Mouse (Mus musculus): Measurements from ENCODE around the gene Abca17. TPM values are rescaled to one million over a fixed set of nuclear protein-coding genes. Genes with fewer than 3 reads are reported as not detected.

Abca17 gene
- polyA plus RNA-seq, 1 experiment from 2014 or later = not detected

- Histone ChIP-seq H3K36me3 (ENCODE audit: control insufficient read depth, insufficient read depth) (no peaks in the 10 kb centered on the region), H3K9me3 (replicated peaks; ENCODE audit: control insufficient read depth, low read length) (no peaks in the 10 kb centered on the region), H3K27ac (ENCODE audit: low read length) (no peak overlapping the region), H3K4me2 (ENCODE audit: low read depth, low read length) (no peak overlapping the region), H3K27me3 (ENCODE audit: control insufficient read depth, insufficient read depth, low read length) (peaks cover 8% of the 10 kb centered on the region), H3K4me3 (ENCODE audit: low read length) (no peak overlapping the region), H3K4me1 (ENCODE audit: control insufficient read depth, insufficient read depth, low read length) (peaks cover 5% of the 10 kb centered on the region), H3K9ac (ENCODE audit: low read length) (no peak overlapping the region)
- no peak for ATAC-seq (replicated peaks; ENCODE audit: extremely low read depth, insufficient read depth, low FRiP score)
- 76% methylated on average over 3 of the region's 3 CpGs for WGBS
Observed at GRCm38 (mm10) chr17:24353960-24354359, 3.1 kb upstream of the Abca17 start.

GRCm38 (mm10) chr17:24352370-24353194, 1.7 kb upstream of the Abca17 start:
- H3K27ac ChIP-seq (ENCODE audit: low read length) = no peak overlapping the region
- peak overlapping the region; percentile 93 for H3K9ac ChIP-seq (ENCODE audit: low read length)
- H3K4me1 ChIP-seq (ENCODE audit: control insufficient read depth, insufficient read depth, low read length) = peaks cover 5% of the 10 kb centered on the region
- H3K36me3 ChIP-seq (ENCODE audit: control insufficient read depth, insufficient read depth) = no peaks in the 10 kb centered on the region
- H3K4me2 ChIP-seq (ENCODE audit: low read depth, low read length) = peak overlapping the region; percentile 97
- no peaks in the 10 kb centered on the region for H3K9me3 ChIP-seq (replicated peaks; ENCODE audit: control insufficient read depth, low read length)
- peak overlapping the region; percentile 87 for H3K4me3 ChIP-seq (ENCODE audit: low read length)
- H3K27me3 ChIP-seq (ENCODE audit: control insufficient read depth, insufficient read depth, low read length) = peaks cover 8% of the 10 kb centered on the region
- WGBS = 5% methylated on average over 36 of the region's 36 CpGs
- ATAC-seq (replicated peaks; ENCODE audit: extremely low read depth, insufficient read depth, low FRiP score) = peak; percentile 39; the same call in 1 of the 2 replicates

GRCm38 (mm10) chr17:24351760-24352357, 991 bp upstream of the Abca17 start, which contains the start of gene Abca3:
TSS of gene Abca3 (plus strand) at chr17:24351950.
- H3K9me3 ChIP-seq (replicated peaks; ENCODE audit: control insufficient read depth, low read length) = no peaks in the 10 kb centered on the region
- peak within 1 kb of the TSS; percentile 97 for H3K4me2 ChIP-seq (ENCODE audit: low read depth, low read length)
- WGBS = under 1% methylated on average over 55 of the region's 55 CpGs
- peaks cover 5% of the 10 kb centered on the region for H3K4me1 ChIP-seq (ENCODE audit: control insufficient read depth, insufficient read depth, low read length)
- peaks cover 8% of the 10 kb centered on the region for H3K27me3 ChIP-seq (ENCODE audit: control insufficient read depth, insufficient read depth, low read length)
- peak within 1 kb of the TSS; percentile 61 for H3K27ac ChIP-seq (ENCODE audit: low read length)
- no peaks in the 10 kb centered on the region for H3K36me3 ChIP-seq (ENCODE audit: control insufficient read depth, insufficient read depth)
- H3K4me3 ChIP-seq (ENCODE audit: low read length) = peak within 1 kb of the TSS; percentile 87
- ATAC-seq (replicated peaks; ENCODE audit: extremely low read depth, insufficient read depth, low FRiP score) = peak; percentile 97
- H3K9ac ChIP-seq (ENCODE audit: low read length) = peak within 1 kb of the TSS; percentile 93

- peaks cover 5% of the 10 kb centered on the region for H3K4me1 ChIP-seq (ENCODE audit: control insufficient read depth, insufficient read depth, low read length)
- ATAC-seq (replicated peaks; ENCODE audit: extremely low read depth, insufficient read depth, low FRiP score) = no peak
- no peaks in the 10 kb centered on the region for H3K9me3 ChIP-seq (replicated peaks; ENCODE audit: control insufficient read depth, low read length)
- no peaks in the 10 kb centered on the region for H3K36me3 ChIP-seq (ENCODE audit: control insufficient read depth, insufficient read depth)
- no peak overlapping the region for H3K4me2 ChIP-seq (ENCODE audit: low read depth, low read length)
- 70% methylated on average over 2 of the region's 2 CpGs for WGBS
- peaks cover 8% of the 10 kb centered on the region for H3K27me3 ChIP-seq (ENCODE audit: control insufficient read depth, insufficient read depth, low read length)
- H3K4me3 ChIP-seq (ENCODE audit: low read length) = no peak overlapping the region
- no peak overlapping the region for H3K9ac ChIP-seq (ENCODE audit: low read length)
- H3K27ac ChIP-seq (ENCODE audit: low read length) = no peak overlapping the region
Observed at GRCm38 (mm10) chr17:24349176-24349575, 1.7 kb downstream of the Abca17 start.

GRCm38 (mm10) chr17:24346831-24347230, 4.0 kb downstream of the Abca17 start:
- H3K27me3 ChIP-seq (ENCODE audit: control insufficient read depth, insufficient read depth, low read length) = peaks cover 8% of the 10 kb centered on the region
- 48% methylated on average over 7 of the region's 7 CpGs for WGBS
- H3K36me3 ChIP-seq (ENCODE audit: control insufficient read depth, insufficient read depth) = no peaks in the 10 kb centered on the region
- H3K9ac ChIP-seq (ENCODE audit: low read length) = no peak overlapping the region
- ATAC-seq (replicated peaks; ENCODE audit: extremely low read depth, insufficient read depth, low FRiP score) = no peak
- no peak overlapping the region for H3K27ac ChIP-seq (ENCODE audit: low read length)
- no peak overlapping the region for H3K4me3 ChIP-seq (ENCODE audit: low read length)
- no peak overlapping the region for H3K4me2 ChIP-seq (ENCODE audit: low read depth, low read length)
- H3K4me1 ChIP-seq (ENCODE audit: control insufficient read depth, insufficient read depth, low read length) = no peaks in the 10 kb centered on the region; the same call in 1 of the 2 replicates
- H3K9me3 ChIP-seq (replicated peaks; ENCODE audit: control insufficient read depth, low read length) = no peaks in the 10 kb centered on the region

- no peaks in the 10 kb centered on the region for H3K27me3 ChIP-seq (ENCODE audit: control insufficient read depth, insufficient read depth, low read length)
- no peaks in the 10 kb centered on the region for H3K4me1 ChIP-seq (ENCODE audit: control insufficient read depth, insufficient read depth, low read length)
- 79% methylated on average over 8 of the region's 8 CpGs for WGBS
- H3K4me2 ChIP-seq (ENCODE audit: low read depth, low read length) = no peak overlapping the region
- no peak overlapping the region for H3K4me3 ChIP-seq (ENCODE audit: low read length)
- no peaks in the 10 kb centered on the region for H3K9me3 ChIP-seq (replicated peaks; ENCODE audit: control insufficient read depth, low read length)
- H3K27ac ChIP-seq (ENCODE audit: low read length) = no peak overlapping the region
- H3K36me3 ChIP-seq (ENCODE audit: control insufficient read depth, insufficient read depth) = no peaks in the 10 kb centered on the region
- no peak for ATAC-seq (replicated peaks; ENCODE audit: extremely low read depth, insufficient read depth, low FRiP score)
- H3K9ac ChIP-seq (ENCODE audit: low read length) = no peak overlapping the region
Observed at GRCm38 (mm10) chr17:24344672-24345071, 6.2 kb downstream of the Abca17 start.

GRCm38 (mm10) chr17:24327656-24328055, 23.2 kb downstream of the Abca17 start:
- H3K27ac ChIP-seq (ENCODE audit: low read length) = no peak overlapping the region

GRCm38 (mm10) chr17:24325051-24325450, 25.8 kb downstream of the Abca17 start:
- Histone ChIP-seq H3K36me3 (ENCODE audit: control insufficient read depth, insufficient read depth) (no peaks in the 10 kb centered on the region), H3K4me2 (ENCODE audit: low read depth, low read length) (no peak overlapping the region), H3K4me1 (ENCODE audit: control insufficient read depth, insufficient read depth, low read length) (no peaks in the 10 kb centered on the region), H3K9ac (ENCODE audit: low read length) (no peak overlapping the region), H3K9me3 (replicated peaks; ENCODE audit: control insufficient read depth, low read length) (peaks cover 4% of the 10 kb centered on the region), H3K4me3 (ENCODE audit: low read length) (no peak overlapping the region), H3K27me3 (ENCODE audit: control insufficient read depth, insufficient read depth, low read length) (no peaks in the 10 kb centered on the region), H3K27ac (ENCODE audit: low read length) (no peak overlapping the region)
- 78% methylated on average over 10 of the region's 10 CpGs for WGBS
- no peak for ATAC-seq (replicated peaks; ENCODE audit: extremely low read depth, insufficient read depth, low FRiP score)

More at GRCm38 (mm10) chr17:24327656-24328055, 23.2 kb downstream of the Abca17 start:
- Histone ChIP-seq H3K27me3 (ENCODE audit: control insufficient read depth, insufficient read depth, low read length) (no peaks in the 10 kb centered on the region), H3K9me3 (replicated peaks; ENCODE audit: control insufficient read depth, low read length) (no peaks in the 10 kb centered on the region), H3K4me3 (ENCODE audit: low read length) (no peak overlapping the region), H3K4me1 (ENCODE audit: control insufficient read depth, insufficient read depth, low read length) (no peaks in the 10 kb centered on the region), H3K9ac (ENCODE audit: low read length) (no peak overlapping the region), H3K4me2 (ENCODE audit: low read depth, low read length) (no peak overlapping the region), H3K36me3 (ENCODE audit: control insufficient read depth, insufficient read depth) (no peaks in the 10 kb centered on the region)
- ATAC-seq (replicated peaks; ENCODE audit: extremely low read depth, insufficient read depth, low FRiP score) = no peak
- WGBS = 71% methylated on average over 7 of the region's 7 CpGs

- 82% methylated on average over 3 of the region's 3 CpGs for WGBS
Observed at GRCm38 (mm10) chr17:24320826-24321225, 30.0 kb downstream of the Abca17 start.

More at GRCm38 (mm10) chr17:24320826-24321225, 30.0 kb downstream of the Abca17 start:
- Histone ChIP-seq H3K9ac (ENCODE audit: low read length) (no peak overlapping the region), H3K4me3 (ENCODE audit: low read length) (no peak overlapping the region), H3K27me3 (ENCODE audit: control insufficient read depth, insufficient read depth, low read length) (no peaks in the 10 kb centered on the region), H3K4me1 (ENCODE audit: control insufficient read depth, insufficient read depth, low read length) (no peaks in the 10 kb centered on the region), H3K4me2 (ENCODE audit: low read depth, low read length) (no peak overlapping the region), H3K27ac (ENCODE audit: low read length) (no peak overlapping the region), H3K36me3 (ENCODE audit: control insufficient read depth, insufficient read depth) (no peaks in the 10 kb centered on the region), H3K9me3 (replicated peaks; ENCODE audit: control insufficient read depth, low read length) (peaks cover 4% of the 10 kb centered on the region)
- no peak for ATAC-seq (replicated peaks; ENCODE audit: extremely low read depth, insufficient read depth, low FRiP score)

Measured in heart, embryonic 16.5 days (tissue).